Mouse (Mus musculus) liver, adult 2 months (tissue): ENCODE results near the gene Zfp57.

Experiments used
- CTCF ChIP-seq: fragments of 200-500 bp; IDR thresholded peaks from 2 replicates; pipeline ENCODE4 v1.5.1; 2011; ENCODE audit warnings: low read depth, low read length, control low read depth
- POLR2A ChIP-seq: fragments of 200-500 bp; IDR thresholded peaks from 2 replicates; pipeline ENCODE4 v1.6.1; 2011; ENCODE audit warnings: low read length, control low read depth; ENCODE audit not compliant: insufficient read depth; ENCODE audit errors: extremely low read depth

GRCm38 (mm10) chr17:37039127-37039894 lies 38.3 kb downstream of the Zfp57 start:
- TF ChIP-seq POLR2A (no peak), CTCF (no peak)
